Mouse (Mus musculus) embryonic facial prominence, embryonic 14.5 days (tissue): ENCODE data around the gene Olfr1469. TPM values are rescaled to one million over a fixed set of nuclear protein-coding genes. Genes with fewer than 3 reads are reported as not detected.
"Not testable (repeated sequence)": the region's sequence is repeated elsewhere in the genome, so short reads cannot be mapped to it uniquely, and the experiment has no call there.

Source experiments
- ATAC-seq: fragments of 200-750 bp; cut with Nextera tagmentation; 2 replicates; pipeline ENCODE4 v1.8.0; 2017; ENCODE audit warnings: low read depth, moderate number of reproducible peaks, moderate TSS enrichment
- DNase-seq: peaks from one replicate; pipeline ENCODE4 v3.0.0-alpha.2; 2015; ENCODE audit warnings: low spot score
- H3K27ac ChIP-seq: fragments of 300-500 bp; sonication (generic); replicated peaks from 2 replicates; pipeline ENCODE4 v1.5.1; 2014; ENCODE audit warnings: low read depth, mild to moderate bottlenecking, low read length, moderate library complexity
- H3K27me3 ChIP-seq: fragments of 300-500 bp; sonication (generic); replicated peaks from 2 replicates; pipeline ENCODE4 v1.6.1; 2014; ENCODE audit warnings: low read length; ENCODE audit not compliant: control insufficient read depth, insufficient read depth
- H3K36me3 ChIP-seq: fragments of 300-500 bp; sonication (generic); 2 replicates; pipeline ENCODE4 v1.6.1; 2014; ENCODE audit warnings: low read length, mixed read lengths; ENCODE audit not compliant: control insufficient read depth, insufficient read depth
- H3K4me1 ChIP-seq: fragments of 300-500 bp; sonication (generic); 2 replicates; pipeline ENCODE4 v1.6.1; 2014; ENCODE audit warnings: antibody characterized with exemption, low read length; ENCODE audit not compliant: control insufficient read depth, insufficient read depth
- H3K4me2 ChIP-seq: fragments of 300-500 bp; sonication (generic); 2 replicates; pipeline ENCODE4 v1.6.1; 2014; ENCODE audit warnings: low read depth, mild to moderate bottlenecking, low read length, moderate library complexity, mixed read lengths
- H3K4me3 ChIP-seq: fragments of 300-500 bp; sonication (generic); 2 replicates; pipeline ENCODE4 v1.5.1; 2014; ENCODE audit warnings: low read depth, mild to moderate bottlenecking, low read length
- H3K9ac ChIP-seq: fragments of 300-500 bp; sonication (generic); 2 replicates; pipeline ENCODE4 v1.6.1; 2014; ENCODE audit warnings: low read depth, mild to moderate bottlenecking, low read length, moderate library complexity, mixed read lengths
- H3K9me3 ChIP-seq: fragments of 300-500 bp; sonication (generic); 2 replicates; pipeline ENCODE4 v1.6.1; 2016; ENCODE audit warnings: low read length; ENCODE audit not compliant: control insufficient read depth
- WGBS: fragments of 180-500 bp; shearing (Covaris S2); extraction: QIAGEN DNeasy Blood & Tissue Kit; methylation state at CpG from one replicate; pipeline ENCODE4 v1.1.7; 2014; 5-methylcytosine and 5-hydroxymethylcytosine counted together
- polyA plus RNA-seq: library from polyadenylated mRNA; unstranded; fragments of >200 nt; fragmentation: Nextera tagmentation; extraction: Ambion mirVana; gene quantifications from 2 replicates; pipeline ENCODE4 v1.2.1, GENCODE M21; 2014

The Olfr1469 gene
- not detected in 2 replicates for polyA plus RNA-seq

- Histone ChIP-seq H3K27ac (no peak within 1 kb of the TSS), H3K36me3 (no peaks in the 10 kb centered on the region), H3K9ac (no peak within 1 kb of the TSS), H3K9me3 (0 out of 2 replicates have a peak, but pooled peaks cover 6% of the 10 kb centered on the region), H3K27me3 (no peaks in the 10 kb centered on the region), H3K4me3 (no peak within 1 kb of the TSS), H3K4me2 (no peak within 1 kb of the TSS), H3K4me1 (no peaks in the 10 kb centered on the region)
- WGBS, result 71% methylated on average over 2 of the region's 2 CpGs
- ATAC-seq, result no peak
- no peak for DNase-seq
Observed at GRCm38 (mm10) chr19:13407549-13407948, at the start of gene Olfr1469. Gene Olfr1469, plus strand, starts transcription at chr19:13407849.

DNA sequence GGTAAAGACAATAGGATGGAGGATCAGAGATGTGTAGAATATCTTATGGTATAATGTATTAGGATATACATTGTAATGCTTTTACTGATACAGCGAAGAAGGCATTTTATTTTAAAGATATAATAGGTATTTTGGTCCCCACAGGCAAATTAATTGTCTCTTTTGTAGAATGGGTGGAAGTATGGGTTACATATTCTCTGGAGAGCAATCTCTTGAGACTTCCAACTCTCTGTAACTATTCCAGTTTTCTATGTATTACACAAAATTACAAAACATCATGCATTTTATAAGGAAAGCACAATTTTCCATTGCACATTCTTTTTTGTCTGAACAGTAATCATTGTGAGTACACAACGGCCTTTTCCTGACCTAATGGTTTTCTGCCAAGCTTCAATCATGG is 45.7 kb upstream of the Olfr1469 start, which contains the start of gene Olfr1467:
TSS of gene Olfr1467 (plus strand) at position 301 of the 400 bp plus-strand sequence.
- WGBS, result 71% methylated on average over 2 of the region's 2 CpGs
- H3K9ac ChIP-seq, result no peak within 1 kb of the TSS

DNA sequence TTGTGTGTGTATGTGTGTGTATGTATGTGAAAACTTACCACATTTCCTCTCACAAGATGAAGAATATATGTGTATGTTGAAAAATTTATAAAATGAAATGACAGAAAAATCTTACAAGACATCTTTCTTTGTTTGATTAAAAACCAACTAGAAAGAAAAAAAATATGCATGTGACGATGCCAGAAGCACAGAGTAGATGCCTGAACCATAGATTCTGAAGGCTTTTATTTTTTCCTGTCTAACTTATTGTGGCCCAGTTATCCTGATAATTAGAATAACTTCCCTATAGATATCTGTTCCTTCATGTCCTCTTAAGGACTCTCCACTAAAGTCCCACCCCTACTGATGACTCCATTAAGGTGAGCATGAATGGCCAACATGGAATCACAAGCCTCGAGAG is 35.5 kb downstream of the Olfr1469 start, which contains the start of gene Olfr1471:
TSS of gene Olfr1471 (plus strand) at position 301 of the 400 bp plus-strand sequence.
- 68% methylated on average over 2 of the region's 2 CpGs for WGBS
- H3K27me3 ChIP-seq, H3K9me3 ChIP-seq, H3K27ac ChIP-seq, H3K36me3 ChIP-seq, H3K9ac ChIP-seq, H3K4me3 ChIP-seq, ATAC-seq, DNase-seq, H3K4me2 ChIP-seq, H3K4me1 ChIP-seq: not testable (repeated sequence)

More for the DNA sequence above, 45.7 kb upstream of the Olfr1469 start, which contains the start of gene Olfr1467:
- ATAC-seq, result no peak
- no peak within 1 kb of the TSS for H3K4me2 ChIP-seq
- DNase-seq, result no peak
- no peaks in the 10 kb centered on the region for H3K36me3 ChIP-seq
- no peaks in the 10 kb centered on the region for H3K27me3 ChIP-seq
- H3K4me3 ChIP-seq, result no peak within 1 kb of the TSS
- peaks cover 18% of the 10 kb centered on the region; the same call in 1 of the 2 replicates for H3K9me3 ChIP-seq
- H3K27ac ChIP-seq, result no peak within 1 kb of the TSS
- H3K4me1 ChIP-seq, result no peaks in the 10 kb centered on the region

DNA sequence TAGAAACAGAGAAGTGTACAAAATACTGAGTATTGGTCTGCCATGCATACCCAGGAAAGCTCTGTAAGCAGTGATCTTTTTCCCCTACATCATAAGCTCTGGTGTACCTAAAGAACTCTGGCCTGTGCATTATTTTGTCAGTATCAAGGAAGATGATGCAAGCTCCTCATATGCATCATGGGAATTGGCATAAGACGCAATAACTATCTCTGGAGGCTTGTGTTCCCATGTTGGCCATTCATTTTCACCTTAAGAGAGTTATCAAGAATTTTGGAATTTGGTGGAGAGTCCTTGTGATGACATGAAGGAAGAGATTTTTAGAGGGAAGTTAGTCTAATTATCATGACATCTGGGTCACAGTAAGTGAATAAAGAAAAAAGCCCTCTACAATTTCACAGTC is 48.3 kb downstream of the Olfr1469 start, which contains the start of gene Olfr1472:
TSS of gene Olfr1472 (minus strand) at position 101 of the 400 bp plus-strand sequence.
- Histone ChIP-seq H3K9me3 (no peaks in the 10 kb centered on the region), H3K9ac (no peak within 1 kb of the TSS), H3K4me2 (no peak within 1 kb of the TSS), H3K27me3 (no peaks in the 10 kb centered on the region), H3K4me1 (no peaks in the 10 kb centered on the region), H3K27ac (no peak within 1 kb of the TSS), H3K4me3 (no peak within 1 kb of the TSS), H3K36me3 (no peaks in the 10 kb centered on the region)
- DNase-seq (no peak), ATAC-seq (no peak)
- WGBS, result 82% methylated on average over 1 of the region's 1 CpGs

Other genes with a start within 250 kb of the Olfr1469 start
- not detected in 2 replicates for gene Olfr1461, start 244.8 kb upstream of the Olfr1469 start, polyA plus RNA-seq
- not detected in 2 replicates for gene Olfr1462, start 222.1 kb upstream of the Olfr1469 start, polyA plus RNA-seq
- gene Olfr1463, start 176.5 kb upstream of the Olfr1469 start, polyA plus RNA-seq, result not detected in 2 replicates
- not detected in 2 replicates for gene Olfr1465, start 92.3 kb upstream of the Olfr1469 start, polyA plus RNA-seq
- gene Olfr1466, start 69.0 kb upstream of the Olfr1469 start, polyA plus RNA-seq, result not detected in 2 replicates
- not detected in 2 replicates for gene Olfr1467, start 45.6 kb upstream of the Olfr1469 start, polyA plus RNA-seq
- gene Olfr1471, start 35.6 kb downstream of the Olfr1469 start, polyA plus RNA-seq, result not detected in 2 replicates
- gene Olfr1472, start 48.2 kb downstream of the Olfr1469 start, polyA plus RNA-seq, result not detected in 2 replicates
- not detected in 2 replicates for gene Olfr1474, start 61.7 kb downstream of the Olfr1469 start, polyA plus RNA-seq
- gene Olfr1475, start 72.3 kb downstream of the Olfr1469 start, polyA plus RNA-seq, result not detected in 2 replicates
- not detected in 2 replicates for gene Olfr1477, start 92.7 kb downstream of the Olfr1469 start, polyA plus RNA-seq
- gene Olfr1480, start 120.1 kb downstream of the Olfr1469 start, polyA plus RNA-seq, result not detected in 2 replicates
- gene Olfr1484, start 175.7 kb downstream of the Olfr1469 start, polyA plus RNA-seq, result not detected in 2 replicates
- not detected in 2 replicates for gene Olfr1487, start 209.5 kb downstream of the Olfr1469 start, polyA plus RNA-seq
- gene Olfr1489, start 223.8 kb downstream of the Olfr1469 start, polyA plus RNA-seq, result not detected in 2 replicates
- gene Olfr1490, start 243.2 kb downstream of the Olfr1469 start, polyA plus RNA-seq, result not detected in 2 replicates